Mouse (Mus musculus): ENCODE measurements around the gene Baz2b.
"Not testable (repeated sequence)": the region's sequence is repeated elsewhere in the genome, so short reads cannot be mapped to it uniquely, and the experiment has no call there.

Baz2b gene

DNA sequence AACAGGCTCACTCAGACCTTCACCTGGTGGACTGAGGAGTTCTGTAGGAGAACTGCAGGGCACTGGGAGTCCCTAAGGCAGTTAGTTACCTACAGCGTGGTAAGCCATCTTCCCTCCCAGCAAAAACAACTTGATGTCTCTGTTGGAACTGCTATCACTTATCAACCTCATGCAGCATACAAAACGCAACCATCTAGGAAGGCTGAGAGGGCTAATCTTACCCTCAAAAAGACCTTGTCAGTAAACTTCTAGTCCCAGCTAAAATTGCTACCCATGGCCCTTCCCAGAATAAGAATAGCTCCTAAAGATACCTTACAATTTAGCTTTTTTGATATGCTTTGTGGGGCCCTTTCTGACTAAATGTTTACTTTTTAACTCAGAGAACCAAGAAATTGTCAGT, 67.4 kb downstream of the Baz2b start:
- in situ Hi-C loops (cut with MboI; ENCODE audit: unreplicated experiment in 2 of 2): no loop called here

DNA sequence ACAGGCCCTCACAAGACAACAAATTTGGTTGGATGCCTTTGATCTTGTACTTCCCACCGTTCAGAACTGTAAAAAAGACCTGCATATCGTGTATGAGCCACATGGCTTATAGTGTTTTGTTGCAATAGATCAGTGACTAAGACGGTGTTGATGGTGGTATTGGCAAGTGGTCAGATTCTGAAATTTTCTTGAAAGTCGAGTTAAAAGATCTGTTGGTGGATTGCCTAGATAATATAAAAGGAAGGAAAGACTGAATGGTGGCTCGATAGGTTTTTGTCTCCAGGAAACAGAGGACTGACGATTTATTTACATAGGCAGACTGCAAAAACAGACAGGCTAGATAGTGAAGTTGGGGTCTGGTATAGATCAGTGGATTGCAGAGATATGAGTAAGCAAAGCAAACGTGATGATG, 70.9 kb downstream of the Baz2b start:
- in situ Hi-C loops (cut with MboI; ENCODE audit: unreplicated experiment in 2 of 2): no loop called here

DNA sequence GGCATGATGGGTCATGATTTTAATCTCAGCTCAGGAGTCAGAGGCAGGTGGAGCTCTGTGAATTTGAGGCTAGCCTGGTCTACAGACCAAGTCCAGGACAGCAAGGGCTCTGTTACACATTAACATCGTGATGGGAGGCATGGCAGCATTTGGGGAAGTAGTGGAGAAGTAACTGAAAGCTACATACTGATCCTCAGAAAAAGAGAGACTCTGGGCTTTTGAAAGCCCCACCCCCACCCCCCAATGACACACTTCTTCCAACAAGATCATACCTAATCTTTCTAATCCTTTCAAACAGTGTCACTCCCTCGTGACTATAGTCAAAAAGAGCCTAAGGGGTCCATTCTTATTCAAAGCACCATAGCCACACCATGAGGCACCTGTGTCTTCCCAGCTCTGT, 73.8 kb downstream of the Baz2b start:
- in situ Hi-C loops (cut with MboI; ENCODE audit: unreplicated experiment in 2 of 2): no loop called here

DNA sequence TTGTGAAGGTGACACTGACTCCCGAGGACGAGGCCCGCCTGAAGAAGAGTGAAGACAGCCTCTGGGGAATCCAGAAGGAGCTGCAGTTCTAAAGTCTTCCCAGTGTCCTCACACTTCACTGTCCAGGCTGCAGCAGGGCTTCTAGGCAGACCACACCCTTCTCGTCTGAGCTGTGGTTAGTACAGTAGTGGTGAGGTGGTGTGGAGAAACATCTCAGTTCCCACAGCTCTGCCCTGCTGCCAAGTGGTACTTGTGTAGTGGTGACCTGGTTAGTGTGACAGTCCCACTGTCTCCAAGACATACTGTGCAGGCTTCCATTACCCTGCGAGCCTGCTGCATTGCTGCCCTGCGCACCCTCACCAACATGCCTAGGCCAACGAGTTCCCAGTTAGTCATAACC, 74.7 kb downstream of the Baz2b start:
- in situ Hi-C loops (cut with MboI; ENCODE audit: unreplicated experiment in 2 of 2): not testable (repeated sequence)

DNA sequence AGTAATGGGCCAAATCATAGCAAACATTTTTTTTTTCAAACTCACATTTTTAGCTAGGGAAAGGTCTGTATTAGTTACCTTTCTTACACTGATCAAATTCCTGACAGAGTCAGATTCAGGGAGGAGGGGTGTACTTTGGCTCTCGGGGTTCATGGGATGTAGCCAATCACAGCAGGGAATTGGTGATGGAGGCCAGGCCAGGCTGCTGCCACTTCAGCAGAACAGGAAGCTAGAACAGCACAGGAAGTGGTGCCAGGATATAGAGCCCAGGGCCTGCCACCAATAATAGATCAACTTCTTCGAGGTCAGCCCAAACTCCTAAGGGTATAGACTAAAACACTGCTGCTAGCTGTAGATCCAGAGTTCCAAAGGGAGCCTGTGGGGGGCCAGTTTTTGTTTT, 76.6 kb downstream of the Baz2b start:
- in situ Hi-C loops (cut with MboI; ENCODE audit: unreplicated experiment in 2 of 2): no loop called here

DNA sequence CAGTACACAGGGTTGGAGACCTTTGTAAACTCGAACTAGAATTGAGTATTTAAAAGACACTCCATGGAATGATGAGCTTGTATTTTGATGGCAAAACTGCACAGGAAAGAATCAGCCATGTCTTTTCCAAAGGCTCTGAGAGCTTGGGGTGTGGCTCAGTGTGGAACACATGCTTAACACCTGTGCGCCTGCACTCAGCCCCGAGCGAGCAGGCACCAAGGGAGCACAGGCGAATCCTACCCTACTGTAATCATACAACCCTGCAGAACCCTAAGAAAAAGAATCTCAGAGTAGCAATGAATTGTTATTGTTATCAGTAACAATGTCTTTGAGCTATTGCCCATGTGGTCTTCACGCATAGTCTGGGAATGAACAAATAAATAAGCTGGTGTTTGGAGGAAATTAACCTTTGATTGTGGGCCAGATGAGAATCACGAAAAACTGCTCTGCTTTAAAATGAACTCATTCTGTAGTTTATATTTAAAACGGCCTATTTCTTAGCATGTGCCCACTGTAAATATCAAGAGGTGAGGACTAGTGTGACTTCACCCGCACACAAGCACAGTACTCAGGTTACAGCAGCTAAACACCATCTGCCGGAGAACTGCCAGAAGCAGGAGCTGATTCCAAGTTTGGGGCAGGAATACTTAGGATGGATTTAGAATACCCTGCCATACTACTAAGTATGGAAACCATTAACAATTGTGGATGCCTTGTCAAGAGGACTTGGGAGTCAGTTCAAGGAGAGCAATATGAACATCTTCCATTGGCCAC, 77.2 kb downstream of the Baz2b start:
- in situ Hi-C loops (cut with MboI; ENCODE audit: unreplicated experiment in 2 of 2): no loop called here

DNA sequence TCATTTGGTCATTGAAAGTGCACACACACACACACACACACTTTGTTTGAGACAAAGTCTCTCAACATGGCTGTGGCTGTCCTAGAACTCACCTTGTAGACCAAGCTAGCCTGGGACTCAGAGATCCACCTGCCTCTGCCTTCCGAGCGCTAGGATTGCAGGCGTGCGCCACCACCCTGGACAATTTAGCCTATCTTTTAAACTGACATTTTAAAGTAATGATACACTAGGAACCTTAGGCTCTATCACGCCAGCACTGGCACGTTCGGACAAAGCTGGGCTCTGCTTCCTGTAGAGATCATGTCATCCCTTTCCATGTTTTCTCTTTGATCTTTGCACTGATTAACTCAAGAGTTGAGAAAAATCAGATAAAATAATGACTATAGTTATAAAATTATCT, 81.0 kb downstream of the Baz2b start:
- in situ Hi-C loops (cut with MboI; ENCODE audit: unreplicated experiment in 2 of 2): loop anchor here in 1 of 2 experiments (5.0 kb wide), 2 partner anchors 44 to 79 kb away; partner anchors contain the start of genes Baz2b and March7

DNA sequence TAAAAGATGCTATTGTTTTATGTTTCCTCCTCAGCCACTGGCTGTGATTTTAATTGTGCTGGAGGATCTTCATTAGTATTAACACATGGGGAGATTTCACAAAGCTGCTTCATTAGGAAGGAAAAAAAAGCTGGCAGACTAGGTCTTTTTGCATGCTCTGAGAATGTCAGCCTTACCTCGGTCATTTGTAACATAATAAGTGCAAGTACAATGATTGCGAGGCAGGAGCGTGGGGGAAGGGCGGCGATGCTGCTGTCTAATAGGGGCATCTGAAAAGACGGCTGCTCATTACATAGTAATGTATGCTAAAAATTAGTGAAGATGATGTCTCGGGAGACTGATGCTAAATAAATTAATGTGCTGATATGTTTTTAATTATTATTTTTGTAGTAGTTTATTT, 82.8 kb downstream of the Baz2b start:
- in situ Hi-C loops (cut with MboI; ENCODE audit: unreplicated experiment in 2 of 2): loop anchor here in 1 of 2 experiments (5.0 kb wide), 2 partner anchors 45 to 80 kb away; partner anchors contain the start of genes Baz2b and March7

DNA sequence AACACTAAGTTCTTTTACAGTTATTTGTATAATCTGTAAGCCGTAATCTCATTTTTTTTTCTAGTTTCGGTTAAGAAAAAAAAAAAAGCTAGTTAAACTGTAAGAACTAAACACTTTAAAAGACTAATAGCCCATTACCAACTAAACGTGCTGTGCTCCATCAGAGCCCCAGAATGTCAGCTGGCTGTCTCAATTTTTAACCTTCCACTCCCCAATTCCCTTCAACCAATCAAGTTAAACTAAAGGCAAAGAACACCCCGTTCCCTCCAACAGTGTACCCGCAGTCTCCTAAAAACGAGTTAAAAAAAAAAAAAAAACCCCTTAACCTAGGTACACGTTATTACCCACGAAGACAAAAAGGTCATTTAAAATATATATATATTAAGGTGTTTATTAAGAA, 83.3 kb downstream of the Baz2b start:
- in situ Hi-C loops (cut with MboI; ENCODE audit: unreplicated experiment in 2 of 2): loop anchor here in 1 of 2 experiments (5.0 kb wide), 2 partner anchors 46 to 81 kb away; partner anchors contain the start of genes Baz2b and March7

DNA sequence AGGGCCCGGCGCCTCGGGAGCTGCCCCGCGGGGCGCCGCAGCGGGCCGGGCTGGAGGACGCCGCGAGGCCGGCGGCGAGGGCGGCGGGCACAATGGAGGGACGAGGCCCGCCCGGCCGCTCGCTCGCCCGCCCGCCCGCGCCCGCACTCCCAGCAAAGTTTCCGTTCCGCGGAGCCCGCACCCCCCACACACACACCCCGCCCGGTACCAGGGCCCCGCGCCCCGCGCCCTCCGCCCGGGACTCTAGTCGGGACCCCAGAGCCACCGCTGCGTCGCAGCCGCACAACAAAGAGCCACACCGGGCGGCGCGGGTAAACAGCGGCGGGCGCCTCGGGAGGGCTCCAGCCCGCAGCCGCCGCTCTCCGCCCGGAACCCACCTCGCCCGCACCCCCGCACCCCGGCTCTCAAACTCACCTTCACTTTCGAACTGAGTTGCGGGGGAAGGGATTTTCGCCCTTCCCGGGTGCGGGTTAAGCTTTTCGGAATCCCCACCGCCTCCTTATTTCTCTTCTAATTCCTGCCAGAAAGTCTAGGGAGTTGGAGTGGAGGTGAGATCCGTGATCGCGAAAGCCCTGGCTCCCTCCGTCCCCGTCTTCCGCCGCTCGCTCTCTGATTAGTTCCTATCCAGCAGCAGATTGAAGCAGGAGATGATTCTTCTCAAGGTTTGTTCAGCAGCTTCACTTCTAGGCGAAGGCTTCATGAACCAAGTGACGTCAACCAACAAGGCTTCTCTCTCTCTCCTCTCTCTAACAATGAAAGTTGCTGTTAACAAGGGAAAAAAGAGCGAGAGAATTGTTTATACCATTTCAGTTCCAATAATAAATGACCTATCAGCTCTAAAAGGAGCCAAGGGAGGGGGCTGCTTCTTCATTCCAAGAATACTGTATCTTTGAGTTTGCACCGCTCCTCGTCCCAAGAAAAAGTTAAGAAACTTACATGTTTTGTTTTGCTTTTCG, 84.3 kb downstream of the Baz2b start:
- in situ Hi-C loops (cut with MboI; ENCODE audit: unreplicated experiment in 2 of 2): loop anchor here in 1 of 2 experiments (5.0 kb wide), 2 partner anchors 47 to 82 kb away; partner anchors contain the start of genes Baz2b and March7

DNA sequence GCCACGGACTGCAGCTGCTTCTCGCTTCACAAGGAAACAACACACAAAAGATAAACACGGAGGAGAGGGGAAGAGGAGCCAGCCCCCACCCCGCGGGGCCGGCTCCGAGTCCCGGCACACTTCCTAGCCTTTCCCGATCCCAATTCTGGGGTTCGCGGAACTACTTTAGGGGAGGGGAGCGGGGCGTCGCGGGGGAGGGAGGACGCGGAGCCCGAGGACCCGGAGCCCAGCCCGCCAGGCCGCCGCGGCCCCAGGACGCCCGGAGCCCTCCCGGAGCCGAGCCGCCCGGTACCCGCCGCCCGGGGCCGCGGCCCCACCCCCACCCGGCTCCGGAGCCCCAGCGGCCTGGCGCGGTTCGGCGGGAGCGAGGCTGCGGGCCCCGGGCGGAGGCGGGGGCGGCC, 85.0 kb downstream of the Baz2b start:
- in situ Hi-C loops (cut with MboI; ENCODE audit: unreplicated experiment in 2 of 2): loop anchor here in 1 of 2 experiments (5.0 kb wide), 4 partner anchors 48 to 83 kb away; partner anchors contain the start of genes Baz2b and March7

DNA sequence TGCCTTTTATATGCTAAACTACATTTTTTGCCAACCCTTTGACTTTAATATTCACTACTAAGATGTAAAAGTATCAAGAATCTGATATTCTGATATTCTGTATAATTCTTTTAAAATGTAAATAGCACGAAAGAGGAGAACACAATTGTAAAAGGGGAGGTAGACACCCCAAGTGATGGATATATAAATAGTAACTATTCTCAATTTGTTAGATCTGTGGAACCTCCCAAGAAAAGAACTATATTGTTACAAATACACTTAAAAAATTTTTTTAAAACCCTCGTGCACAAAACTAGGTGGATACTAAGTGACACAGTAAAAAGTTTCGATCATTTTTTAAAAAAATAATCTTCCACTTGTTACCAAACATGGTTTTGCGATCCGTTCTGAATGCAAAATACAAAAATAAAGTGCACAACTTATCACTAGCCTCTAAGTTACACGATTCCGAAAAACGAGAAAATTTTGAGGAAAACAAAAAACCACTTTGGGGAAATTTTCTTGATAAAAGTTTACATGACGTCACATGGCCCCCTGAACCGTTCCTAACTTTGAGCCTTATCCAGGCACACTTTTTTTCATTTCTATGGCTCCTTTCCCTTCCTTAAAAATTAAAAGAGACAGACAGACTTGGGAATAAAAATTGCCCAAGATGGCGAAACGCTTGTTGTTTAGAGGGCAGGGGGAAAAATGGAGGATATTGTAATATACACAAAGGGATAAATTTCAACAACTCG, 85.6 kb downstream of the Baz2b start:
- in situ Hi-C loops (cut with MboI; ENCODE audit: unreplicated experiment in 2 of 2): loop anchor here in 1 of 2 experiments (5.0 kb wide), 2 partner anchors 52 to 82 kb away; no protein-coding TSS in a partner anchor

DNA sequence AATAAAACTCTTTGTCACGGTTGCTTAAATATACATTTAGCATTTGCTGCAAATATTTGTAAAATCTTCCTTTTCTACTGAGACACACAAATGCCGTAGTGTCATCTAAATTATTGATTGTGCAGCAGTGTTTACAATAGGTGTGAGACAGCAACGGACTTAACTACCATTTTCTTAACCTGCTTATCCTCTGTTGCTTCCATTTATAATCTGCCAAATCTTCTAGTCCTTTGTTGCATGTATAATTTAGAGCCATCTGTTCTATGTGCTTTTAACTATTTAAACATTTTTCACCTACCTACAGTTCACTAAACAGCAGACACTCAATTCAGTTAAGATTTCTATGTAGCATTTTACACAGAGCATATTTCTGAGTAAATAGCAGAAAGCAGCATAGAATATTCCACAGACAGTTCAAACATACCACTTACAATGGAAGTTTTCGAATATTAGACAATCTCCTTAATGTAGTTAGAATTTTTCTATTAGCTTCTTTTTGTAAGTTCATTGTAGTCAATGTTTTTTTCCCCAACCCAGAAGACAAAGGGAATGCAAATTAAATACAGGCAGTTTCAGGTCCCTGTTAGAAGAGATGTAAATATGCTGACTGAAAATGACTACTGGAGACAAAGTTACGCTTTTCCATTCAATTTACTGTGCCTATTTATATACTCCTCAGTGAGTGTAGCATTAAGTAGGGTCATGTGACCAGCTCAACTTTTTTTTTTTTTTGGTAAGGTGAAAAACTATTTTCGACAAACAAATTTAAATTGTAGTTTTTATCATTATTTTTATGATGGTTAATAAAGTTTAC, 86.4 kb downstream of the Baz2b start:
- in situ Hi-C loops (cut with MboI; ENCODE audit: unreplicated experiment in 2 of 2): loop anchor here in 1 of 2 experiments (5.0 kb wide), 2 partner anchors 51 to 81 kb away; no protein-coding TSS in a partner anchor

DNA sequence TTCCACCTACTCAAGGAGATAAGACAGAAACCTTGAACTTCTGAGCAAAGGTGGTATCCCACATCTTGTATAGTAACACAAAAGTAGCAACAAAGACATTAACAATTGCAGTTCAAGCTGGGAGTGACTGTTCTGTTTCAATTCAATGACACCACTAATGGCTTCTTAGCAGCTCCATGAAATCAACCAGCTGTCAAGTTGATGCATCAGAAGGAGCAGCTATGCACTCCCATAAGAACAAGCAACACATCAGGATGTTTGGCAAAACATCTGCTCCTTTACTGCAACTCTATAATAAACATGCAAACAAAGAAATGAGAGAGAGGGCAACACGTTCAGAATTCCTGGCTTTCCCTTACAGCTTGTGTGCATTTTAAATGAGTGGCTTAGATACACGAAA, 87.5 kb downstream of the Baz2b start:
- in situ Hi-C loops (cut with MboI; ENCODE audit: unreplicated experiment in 2 of 2): loop anchor here in 1 of 2 experiments (5.0 kb wide), 2 partner anchors 50 to 80 kb away; no protein-coding TSS in a partner anchor

DNA sequence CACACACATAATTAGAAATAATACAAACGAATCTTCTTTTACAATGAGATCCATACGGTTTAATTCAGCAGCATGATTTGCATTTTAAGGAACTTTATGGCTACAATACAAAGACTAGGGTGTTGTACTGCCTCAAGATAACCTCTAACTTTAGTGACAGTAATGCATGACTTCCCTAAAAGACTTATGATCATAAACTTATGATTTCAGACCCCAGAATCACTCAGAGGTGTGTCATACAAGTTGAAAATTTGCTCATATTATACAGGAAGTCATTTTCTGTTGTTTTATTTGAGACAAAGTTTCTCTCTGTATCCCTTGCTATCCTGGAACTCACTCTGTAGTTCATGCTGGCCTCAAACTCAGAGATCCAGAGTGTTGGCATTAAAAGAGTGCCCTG, 89.0 kb downstream of the Baz2b start:
- in situ Hi-C loops (cut with MboI; ENCODE audit: unreplicated experiment in 2 of 2): loop anchor here in 1 of 2 experiments (5.0 kb wide), 2 partner anchors 48 to 78 kb away; no protein-coding TSS in a partner anchor

DNA sequence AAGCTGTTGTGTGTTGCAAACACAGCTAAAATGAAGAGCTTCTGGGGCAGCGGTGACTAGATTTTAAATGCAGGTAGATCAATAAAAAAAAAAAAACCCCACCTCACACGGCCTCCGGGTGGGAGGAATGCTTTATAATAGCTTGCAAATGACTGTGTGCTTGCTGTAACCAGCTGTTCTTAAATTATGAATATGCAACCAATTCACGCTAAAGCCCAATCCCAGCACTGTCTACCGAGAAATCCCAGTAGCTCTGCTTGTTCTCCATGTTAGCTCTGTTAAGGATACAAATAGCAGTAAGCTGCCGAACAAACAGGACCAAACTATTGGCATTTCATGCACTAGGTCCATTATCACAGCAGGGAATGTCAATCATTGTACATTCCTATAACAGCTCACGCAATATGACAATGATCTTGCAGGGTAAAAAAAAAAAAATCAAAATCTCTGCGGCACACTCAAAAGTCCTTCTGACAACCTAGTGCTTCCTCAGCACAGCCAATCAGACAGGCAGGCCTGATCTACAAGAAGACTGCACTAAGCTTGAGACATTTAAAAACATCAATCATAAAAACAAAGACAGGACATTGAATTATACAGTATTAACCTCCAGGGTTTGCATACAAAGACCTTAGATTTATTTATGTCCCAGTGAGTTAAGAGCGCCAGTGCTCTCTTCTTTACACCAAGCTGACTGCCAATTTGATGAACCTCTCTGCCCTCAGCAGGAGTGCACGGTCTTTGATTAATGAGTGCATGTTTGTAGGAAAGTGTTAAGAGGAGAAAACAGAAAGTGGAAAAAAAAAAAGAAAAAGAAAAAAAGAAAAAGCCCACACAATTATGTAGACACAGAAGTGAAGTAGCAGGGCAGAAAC, 90.7 kb downstream of the Baz2b start:
- in situ Hi-C loops (cut with MboI; ENCODE audit: unreplicated experiment in 2 of 2): no loop called here

DNA sequence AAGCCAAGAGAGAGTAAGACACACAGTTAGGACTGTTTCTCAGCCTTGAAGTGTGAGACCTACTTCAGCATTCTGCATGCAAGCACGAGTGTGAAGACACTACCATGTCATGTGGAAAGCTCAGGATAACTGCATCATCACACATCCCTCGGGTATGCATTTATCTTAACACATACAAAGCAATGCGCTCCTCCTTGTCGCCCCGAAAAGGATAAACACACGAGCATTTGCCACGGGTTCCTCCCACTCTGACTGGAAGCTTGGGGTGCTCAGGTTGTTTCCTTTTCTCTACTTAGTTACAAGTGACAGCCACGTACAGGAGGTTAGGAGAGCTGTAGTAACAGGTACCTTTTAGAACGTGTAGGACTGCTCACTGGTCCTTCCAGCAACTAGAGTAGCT, 91.8 kb downstream of the Baz2b start:
- in situ Hi-C loops (cut with MboI; ENCODE audit: unreplicated experiment in 2 of 2): no loop called here

DNA sequence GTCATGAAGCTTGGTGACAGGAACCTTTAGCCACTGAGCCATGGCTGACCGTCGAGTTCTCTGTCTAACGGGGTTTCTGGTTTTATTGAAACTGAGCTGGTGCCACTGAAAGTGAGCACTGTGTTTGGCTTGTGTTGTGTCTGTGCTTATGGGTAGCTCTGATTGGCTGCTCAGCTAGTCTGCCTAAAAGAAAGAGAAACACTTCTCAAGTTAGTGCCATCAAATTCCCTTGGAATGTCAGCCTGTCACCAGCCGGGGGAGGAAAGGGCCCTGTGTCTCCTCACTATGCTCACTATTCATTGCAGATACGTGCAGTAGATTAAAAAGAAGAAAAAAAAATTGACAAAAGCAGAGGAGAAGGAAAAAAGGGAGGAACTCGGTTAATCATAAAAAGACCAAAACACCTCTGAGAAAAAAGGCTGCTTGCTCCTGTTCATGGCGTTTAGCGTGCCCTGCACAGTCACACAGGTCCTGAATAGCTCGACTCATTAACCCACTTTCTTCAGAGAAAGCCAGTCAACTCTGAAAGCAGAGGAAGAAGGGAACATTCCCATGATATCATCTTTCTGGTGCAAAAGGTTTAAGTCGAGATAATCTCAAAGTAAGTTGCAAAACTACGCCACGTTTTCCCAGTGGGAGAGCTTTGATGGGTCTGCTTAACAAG, 93.6 kb downstream of the Baz2b start:
- in situ Hi-C loops (cut with MboI; ENCODE audit: unreplicated experiment in 2 of 2): no loop called here

Measured in v-Abl transformed pro-B cells (cell line).